Mouse (Mus musculus) retina, postnatal 1 day (tissue): Measurements from ENCODE around the gene Pde6c.

ENCODE experiments used
- DNase-seq: peaks from one replicate; pipeline ENCODE4 v3.0.0-alpha.2; 2012

The Pde6c gene

DNA sequence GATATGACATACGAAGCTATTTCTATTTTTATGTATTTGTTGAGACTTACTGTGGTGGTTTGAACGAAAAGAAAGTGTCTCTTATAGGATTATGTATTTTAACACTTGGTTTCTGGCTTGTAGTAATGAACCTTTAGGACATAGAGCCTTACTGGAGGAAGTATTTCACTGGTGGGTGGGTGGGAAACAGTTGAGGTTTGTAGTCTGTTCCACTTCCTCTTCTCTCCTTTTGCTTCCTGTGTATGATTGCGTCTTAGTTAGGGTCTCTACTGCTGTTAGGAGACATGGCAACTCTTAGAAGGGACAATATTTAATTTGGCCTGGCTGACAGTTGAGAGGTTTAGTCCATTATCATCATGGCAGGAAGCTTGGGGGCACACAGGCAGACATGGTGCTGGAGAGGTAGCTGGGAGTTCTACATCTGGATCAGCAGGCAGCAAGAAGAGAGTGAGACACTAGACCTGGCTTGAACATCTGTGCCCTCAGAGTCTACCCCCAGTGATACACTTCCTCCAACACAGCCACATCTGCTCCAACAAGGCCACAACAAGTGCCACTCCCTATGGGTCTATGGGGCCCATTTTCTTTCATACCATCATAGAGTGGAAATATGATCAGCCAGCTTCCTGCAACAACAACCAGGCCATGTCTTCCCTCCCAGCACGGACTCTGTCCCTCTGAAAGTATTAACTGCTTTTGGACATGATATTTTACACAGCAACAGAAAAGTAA, 11.1 kb downstream of the Pde6c start:
- DNase-seq: no peak

- no peak for DNase-seq
Observed at GRCm38 (mm10) chr19:38156243-38156642, 23.7 kb downstream of the Pde6c start.

- DNase-seq: no peak
Observed at GRCm38 (mm10) chr19:38161648-38162354, 29.2 kb downstream of the Pde6c start.

DNA sequence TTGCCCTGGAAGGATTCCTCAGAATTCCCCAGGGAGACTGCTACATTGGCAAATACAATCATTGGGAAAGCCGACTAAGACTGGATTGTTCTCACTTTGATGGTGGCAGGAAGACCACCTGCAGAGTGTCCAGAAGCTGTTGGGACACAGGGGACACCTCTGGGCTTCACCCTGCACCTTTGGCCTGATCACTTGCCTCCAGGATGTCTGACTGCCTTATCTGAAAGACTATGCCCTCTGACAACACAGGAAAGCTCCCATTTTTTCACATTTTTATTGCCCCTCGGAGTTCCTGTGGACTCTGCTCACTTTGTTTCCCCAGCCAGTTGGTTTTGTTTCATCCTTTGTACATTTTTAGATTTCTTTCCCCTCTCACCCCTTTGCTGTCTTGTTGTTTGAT, 32.1 kb downstream of the Pde6c start:
- DNase-seq: no peak

GRCm38 (mm10) chr19:38179675-38180074, 47.1 kb downstream of the Pde6c start:
- DNase-seq: no peak

DNA sequence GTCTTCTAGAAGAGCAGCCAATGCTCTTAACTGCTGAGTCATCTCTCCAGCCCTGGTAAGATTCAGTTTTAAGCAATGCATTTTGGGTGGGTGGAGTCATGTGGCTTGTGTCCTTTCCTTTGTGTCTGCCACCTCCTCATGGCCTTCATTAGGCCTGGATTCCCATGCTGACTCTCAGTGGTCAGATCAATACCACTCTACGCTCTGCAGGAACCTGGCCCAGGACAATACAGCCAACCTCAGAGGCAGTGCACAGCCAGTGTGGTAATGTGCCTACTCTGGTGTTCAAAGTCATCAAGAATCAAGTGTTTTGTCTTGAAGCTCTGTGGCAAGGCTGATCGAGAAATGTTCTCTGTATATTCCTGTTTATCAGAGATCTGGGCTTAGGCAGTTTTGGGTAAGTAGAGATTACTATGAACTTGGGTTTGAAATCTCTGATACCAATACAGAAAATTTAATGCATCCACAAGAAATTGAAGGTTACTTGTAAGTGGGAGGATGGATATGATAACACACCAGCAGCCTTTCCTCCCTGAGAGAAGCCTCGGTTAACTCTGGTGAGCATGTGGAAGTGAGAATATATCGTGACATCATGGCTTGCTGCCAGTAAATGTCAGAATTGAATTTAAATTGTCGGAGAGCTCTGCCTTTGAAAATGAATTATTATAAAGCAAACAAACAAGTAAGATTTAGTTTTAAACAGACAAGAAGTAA, 54.2 kb downstream of the Pde6c start:
- no peak for DNase-seq

DNA sequence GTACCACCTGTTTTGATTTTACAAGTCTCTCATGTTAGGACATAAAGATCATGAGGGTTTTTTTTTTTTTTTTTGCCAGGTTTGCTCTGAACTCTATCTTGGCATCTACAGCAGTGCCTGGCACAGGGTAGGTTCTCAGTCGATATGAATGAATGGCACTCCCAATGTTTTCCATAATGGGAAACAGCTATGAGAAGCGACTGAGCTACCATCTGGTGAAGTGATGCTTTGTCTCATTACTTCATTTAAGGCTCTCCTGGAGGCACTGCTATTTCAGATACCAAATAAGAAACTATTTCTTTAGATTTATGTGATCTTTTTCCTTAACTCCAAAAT, 54.7 kb downstream of the Pde6c start:
- DNase-seq: no peak

- no peak for DNase-seq
Observed at GRCm38 (mm10) chr19:38190606-38191005, 58.0 kb downstream of the Pde6c start.

GRCm38 (mm10) chr19:38191446-38191845, 58.9 kb downstream of the Pde6c start:
- no peak for DNase-seq

DNA sequence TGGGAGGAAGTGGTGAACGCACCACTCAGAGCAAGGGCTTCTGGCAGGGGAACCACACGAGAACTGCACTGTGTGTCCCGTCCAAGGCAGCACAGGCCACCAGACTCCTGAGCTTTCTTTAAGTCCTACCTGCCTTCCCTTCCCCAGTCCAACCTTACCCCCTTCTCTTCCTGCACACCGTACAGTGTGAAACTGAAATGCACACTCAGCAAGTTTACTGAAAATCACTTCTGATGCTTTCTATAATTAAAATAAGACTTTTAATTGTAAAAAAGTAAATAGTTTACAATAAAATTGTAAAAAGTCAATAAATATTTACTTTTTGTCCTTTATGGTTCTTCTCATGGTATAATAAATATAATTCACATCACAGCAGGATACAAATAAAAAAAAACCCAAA, 62.7 kb downstream of the Pde6c start:
- DNase-seq: no peak

- DNase-seq: peak; percentile 19
Observed at GRCm38 (mm10) chr19:38198731-38199130, 66.2 kb downstream of the Pde6c start.

GRCm38 (mm10) chr19:38206669-38207068, 74.1 kb downstream of the Pde6c start:
- peak; percentile 16 for DNase-seq

DNA sequence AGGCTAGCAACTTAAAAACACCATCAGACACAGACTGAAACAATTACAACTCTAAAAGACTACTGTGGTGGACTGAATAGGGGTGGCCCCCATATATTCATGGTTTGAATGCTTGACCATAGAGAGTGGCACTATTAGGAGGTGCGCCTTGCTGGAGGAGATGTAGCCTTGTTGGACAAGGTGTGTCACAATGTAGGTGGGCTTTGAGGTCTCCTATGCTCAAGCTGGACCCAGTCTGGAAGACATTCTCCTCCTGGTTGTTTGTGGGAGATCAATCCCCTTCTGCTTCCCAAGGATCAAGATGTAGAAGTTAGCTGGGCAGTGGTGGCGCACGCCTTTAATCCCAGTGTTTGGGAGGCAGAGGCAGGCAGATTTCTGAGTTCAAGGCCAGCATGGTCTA, 85.1 kb downstream of the Pde6c start:
- no peak for DNase-seq

DNA sequence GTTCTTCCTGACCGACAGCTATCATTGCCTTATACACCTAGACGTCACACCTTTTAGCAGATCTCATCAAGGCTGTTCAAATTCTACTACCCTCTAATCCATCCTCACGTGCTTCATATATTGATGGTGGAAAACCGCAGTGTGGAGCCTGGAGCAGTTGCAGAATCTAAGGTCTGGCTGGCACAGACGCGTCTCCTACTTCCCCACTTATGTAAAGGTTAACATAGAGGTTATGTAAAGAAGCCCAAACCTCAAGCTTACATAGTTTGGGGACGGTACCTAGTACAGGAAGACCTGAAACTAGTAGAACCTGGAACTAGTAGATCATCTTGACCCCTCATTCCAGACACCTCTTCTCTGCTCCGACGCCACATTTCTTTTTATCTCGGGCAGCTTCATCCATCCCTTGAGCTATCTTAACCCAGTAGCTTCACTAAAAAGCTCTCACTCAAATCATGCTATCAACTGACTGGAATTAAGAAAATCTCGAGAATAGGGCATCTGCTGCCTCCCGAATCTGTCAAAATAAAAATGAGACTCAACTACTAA, 90.8 kb downstream of the Pde6c start:
- DNase-seq: no peak

DNA sequence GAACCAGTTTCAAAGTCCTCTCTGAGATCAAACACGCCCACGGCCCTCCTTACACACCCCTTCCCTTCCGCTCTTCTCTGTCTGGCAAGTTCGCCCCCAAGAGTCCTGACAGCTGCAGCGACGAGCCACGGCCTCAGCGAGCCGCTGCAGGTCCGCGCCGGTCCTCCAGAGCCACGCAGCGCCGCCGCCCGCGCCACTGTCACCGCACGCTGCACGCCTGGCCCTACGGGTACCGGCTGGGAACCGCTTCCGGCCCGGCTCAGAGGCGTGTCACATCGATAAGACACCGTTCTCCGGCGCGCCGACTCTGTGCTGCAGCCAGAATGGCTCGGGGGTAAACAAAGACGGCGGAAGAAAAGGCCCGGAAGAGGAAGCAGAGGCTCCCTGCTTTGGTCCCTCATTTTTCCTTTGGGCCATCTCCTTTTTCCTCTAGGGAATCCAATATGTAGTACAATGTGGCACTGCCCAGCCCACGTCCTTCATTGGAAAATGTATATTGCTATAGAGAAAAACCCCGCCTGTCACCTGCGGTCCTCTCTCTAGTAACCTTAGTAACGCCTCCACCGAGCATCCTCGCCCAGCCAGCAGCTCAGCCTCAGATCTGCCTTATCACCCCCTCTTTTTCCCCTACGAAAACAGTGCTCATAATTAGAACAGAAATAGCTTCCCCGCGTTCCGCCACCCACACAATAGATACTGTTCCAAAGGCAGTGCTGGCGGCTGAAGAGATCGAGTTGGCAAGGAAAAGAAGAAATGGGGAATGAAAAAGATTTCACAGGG, 91.5 kb downstream of the Pde6c start, which contains the start of gene Fra10ac1:
Fra10ac1 (minus strand) TSS at position 252 of the 780 bp plus-strand sequence.
- peak; percentile 95 for DNase-seq

GRCm38 (mm10) chr19:38224685-38225060, 92.1 kb downstream of the Pde6c start:
- peak; percentile 40 for DNase-seq

DNA sequence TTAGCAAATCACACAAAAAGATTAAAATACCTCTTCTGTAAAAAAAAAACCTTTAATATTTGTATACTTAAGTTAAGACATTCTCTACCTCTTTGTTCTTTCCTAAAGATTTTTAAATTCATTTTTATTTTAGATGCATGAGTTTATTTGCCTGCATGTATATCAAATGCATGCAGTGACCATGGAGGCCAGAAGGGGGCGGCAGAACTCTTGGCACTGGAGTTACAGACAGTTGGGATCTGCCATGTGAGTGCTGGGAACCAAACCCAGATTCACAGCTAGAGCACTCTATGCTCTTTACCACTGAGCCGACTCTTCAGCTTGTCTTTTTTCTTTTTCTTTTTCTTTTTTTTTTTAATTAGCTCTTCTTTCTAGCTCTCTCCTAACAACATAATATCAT, 96.1 kb downstream of the Pde6c start:
- no peak for DNase-seq

GRCm38 (mm10) chr19:38232087-38232486, 99.5 kb downstream of the Pde6c start:
- DNase-seq: no peak

DNA sequence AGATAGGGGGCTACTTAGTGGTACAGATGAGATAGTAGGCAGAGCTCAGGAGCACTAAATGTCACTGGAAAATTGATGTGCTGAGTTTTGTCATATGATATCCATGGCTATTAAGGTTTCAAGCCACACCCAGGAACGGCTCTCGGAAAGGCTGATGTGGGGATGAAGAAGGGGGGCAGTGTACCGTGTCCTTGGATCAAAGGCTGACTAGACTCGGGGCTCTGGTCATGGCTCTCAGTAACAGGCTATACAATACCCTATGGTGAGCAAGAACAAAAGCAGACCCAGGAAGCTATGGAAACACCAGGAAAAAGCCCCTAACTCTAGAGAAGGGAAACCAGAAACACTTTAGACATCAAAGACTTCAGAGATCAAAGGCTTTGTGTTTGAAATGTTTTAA, 99.9 kb downstream of the Pde6c start:
- DNase-seq: no peak
